In the genomic region with DNA sequence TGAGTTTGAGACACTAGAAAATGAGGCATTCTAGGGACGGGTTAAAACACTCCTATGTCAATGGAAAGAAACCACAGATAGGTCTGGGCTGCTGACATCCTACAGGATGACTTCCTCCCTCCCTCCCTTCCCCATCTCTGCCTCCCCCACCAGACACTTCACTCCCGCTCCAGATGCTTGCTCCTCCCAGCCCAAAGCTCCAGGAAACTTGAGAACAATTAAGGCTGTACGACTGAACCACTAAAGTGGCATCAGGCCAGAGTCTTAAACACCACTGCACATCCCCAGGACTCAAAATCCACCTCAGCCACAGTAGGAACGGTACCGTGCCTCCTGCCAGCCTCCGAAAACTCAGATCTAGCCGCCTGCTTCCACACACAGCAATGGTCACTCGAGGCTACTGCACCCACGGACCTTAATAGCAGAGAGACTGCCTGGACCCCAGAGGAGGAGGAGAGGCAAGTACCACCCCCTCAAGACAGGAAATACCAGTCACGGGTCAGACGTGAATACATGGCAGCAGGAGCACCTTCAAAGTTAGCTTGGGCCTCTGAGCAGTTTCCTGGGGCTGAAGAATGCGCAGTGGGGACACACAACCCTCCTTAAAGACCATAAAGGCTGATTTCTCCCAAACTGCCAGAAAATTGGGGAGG, we compare ENCODE assay signal across 11 mouse cellular contexts. TPM values are rescaled to one million over a fixed set of nuclear protein-coding genes. Genes with fewer than 3 reads are reported as not detected.
DNase-seq lines count a peak whose midpoint lies in the region; ATAC-seq lines count a peak whose summit lies in the region.
"Had no signal": no experiment of that assay in that cellular context is flagged by ENCODE, and none has a peak within 500 bp of the region (broad histone marks: within the 10 kb centered on the region; RNA-seq: fewer than 3 reads in every experiment).

No protein-coding gene starts in this region.

- H3K4me3 ChIP-seq in kidney, embryonic 16.5 days (ENCODE audit: low read length), result peak overlapping the region; percentile 23
- H3K4me3 ChIP-seq in embryonic facial prominence, embryonic 14.5 days (ENCODE audit: low read depth, low read length), result no peak overlapping the region
- H3K4me3 ChIP-seq in intestine, embryonic 15.5 days (replicated peaks), result no peak overlapping the region
- H3K4me3 ChIP-seq in neural tube, embryonic 15.5 days (replicated peaks), result no peak overlapping the region
- no peak overlapping the region for H3K4me3 ChIP-seq in forebrain, embryonic 16.5 days (replicated peaks; ENCODE audit: low read length)
- no peak overlapping the region for H3K4me3 ChIP-seq in midbrain, embryonic 14.5 days (replicated peaks; ENCODE audit: low read depth, low read length)
- H3K4me3 ChIP-seq: forebrain, embryonic 13.5 days had no signal

- peaks cover 20% of the 10 kb centered on the region for H3K36me3 ChIP-seq in kidney, embryonic 16.5 days (ENCODE audit: insufficient read depth, low read length)
- peaks cover 65% of the 10 kb centered on the region for H3K36me3 ChIP-seq in embryonic facial prominence, embryonic 14.5 days (ENCODE audit: control insufficient read depth, insufficient read depth, low read length)
- peaks cover 5% of the 10 kb centered on the region; the same call in 1 of the 2 replicates for H3K36me3 ChIP-seq in intestine, embryonic 15.5 days
- H3K36me3 ChIP-seq in neural tube, embryonic 15.5 days, result peaks cover 47% of the 10 kb centered on the region
- peaks cover 10% of the 10 kb centered on the region for H3K36me3 ChIP-seq in forebrain, embryonic 16.5 days (ENCODE audit: control insufficient read depth, insufficient read depth)
- peaks cover 62% of the 10 kb centered on the region for H3K36me3 ChIP-seq in midbrain, embryonic 14.5 days (ENCODE audit: control insufficient read depth, insufficient read depth, low read length)

- DNase-seq in kidney, adult 11 months, result no peak
- DNase-seq in embryonic facial prominence, embryonic 14.5 days (ENCODE audit: low spot score), result peak; percentile 92
- no peak for DNase-seq in cerebellum, adult 11-12 months
- DNase-seq in midbrain, embryonic 14.5 days, result no peak
- DNase-seq: cerebellum, adult 2 months had no signal

- no peaks in the 10 kb centered on the region for H3K9me3 ChIP-seq in kidney, embryonic 16.5 days (ENCODE audit: low read length)
- H3K9me3 ChIP-seq in embryonic facial prominence, embryonic 14.5 days (ENCODE audit: control insufficient read depth, low read length), result no peaks in the 10 kb centered on the region
- H3K9me3 ChIP-seq in intestine, embryonic 15.5 days, result no peaks in the 10 kb centered on the region
- no peaks in the 10 kb centered on the region for H3K9me3 ChIP-seq in neural tube, embryonic 15.5 days (replicated peaks)
- no peaks in the 10 kb centered on the region for H3K9me3 ChIP-seq in forebrain, embryonic 16.5 days (ENCODE audit: control insufficient read depth, low read length)
- no peaks in the 10 kb centered on the region for H3K9me3 ChIP-seq in midbrain, embryonic 14.5 days (ENCODE audit: control insufficient read depth, low read length)
- H3K9me3 ChIP-seq: forebrain, embryonic 13.5 days had no signal

- H3K27me3 ChIP-seq in kidney, embryonic 16.5 days (ENCODE audit: insufficient read depth, low read length), result no peaks in the 10 kb centered on the region
- no peaks in the 10 kb centered on the region for H3K27me3 ChIP-seq in embryonic facial prominence, embryonic 14.5 days (replicated peaks; ENCODE audit: control insufficient read depth, insufficient read depth, low read length)
- no peaks in the 10 kb centered on the region for H3K27me3 ChIP-seq in intestine, embryonic 15.5 days (replicated peaks)
- H3K27me3 ChIP-seq in neural tube, embryonic 15.5 days (replicated peaks), result no peaks in the 10 kb centered on the region
- H3K27me3 ChIP-seq in forebrain, embryonic 16.5 days (replicated peaks; ENCODE audit: control insufficient read depth, insufficient read depth, low read length), result no peaks in the 10 kb centered on the region
- no peaks in the 10 kb centered on the region for H3K27me3 ChIP-seq in midbrain, embryonic 14.5 days (ENCODE audit: control insufficient read depth, insufficient read depth, low read length)
- H3K27me3 ChIP-seq: forebrain, embryonic 13.5 days had no signal

- WGBS in kidney, embryonic 16.5 days, result 16% methylated on average over 12 of the region's 12 CpGs
- WGBS in embryonic facial prominence, embryonic 14.5 days, result 18% methylated on average over 12 of the region's 12 CpGs
- 34% methylated on average over 12 of the region's 12 CpGs for WGBS in intestine, embryonic 15.5 days
- 40% methylated on average over 12 of the region's 12 CpGs for WGBS in neural tube, embryonic 15.5 days
- WGBS in forebrain, embryonic 16.5 days, result 71% methylated on average over 12 of the region's 12 CpGs
- 72% methylated on average over 12 of the region's 12 CpGs for WGBS in midbrain, embryonic 14.5 days

- H3K9ac ChIP-seq in kidney, embryonic 16.5 days (replicated peaks; ENCODE audit: low read length), result peak overlapping the region; percentile 29; the same call in 1 of the 2 replicates
- H3K9ac ChIP-seq in embryonic facial prominence, embryonic 14.5 days (ENCODE audit: low read depth, low read length), result peak overlapping the region; percentile 36; the same call in 1 of the 2 replicates
- H3K9ac ChIP-seq in intestine, embryonic 15.5 days, result peak overlapping the region; percentile 12; the same call in 1 of the 2 replicates
- no peak overlapping the region for H3K9ac ChIP-seq in neural tube, embryonic 15.5 days (replicated peaks)
- H3K9ac ChIP-seq in forebrain, embryonic 16.5 days (replicated peaks; ENCODE audit: low read depth, low read length), result no peak overlapping the region
- H3K9ac ChIP-seq in midbrain, embryonic 14.5 days (replicated peaks; ENCODE audit: low read length), result no peak overlapping the region
- H3K9ac ChIP-seq: forebrain, embryonic 13.5 days had no signal

- H3K4me2 ChIP-seq in kidney, embryonic 16.5 days (replicated peaks; ENCODE audit: low read depth, low read length), result peak overlapping the region; percentile 38
- peak overlapping the region; percentile 19 for H3K4me2 ChIP-seq in embryonic facial prominence, embryonic 14.5 days (ENCODE audit: low read depth, low read length)
- peak overlapping the region; percentile 25; the same call in 1 of the 2 replicates for H3K4me2 ChIP-seq in intestine, embryonic 15.5 days (replicated peaks)
- no peak overlapping the region for H3K4me2 ChIP-seq in neural tube, embryonic 15.5 days
- no peak overlapping the region for H3K4me2 ChIP-seq in forebrain, embryonic 16.5 days (ENCODE audit: low read length)
- H3K4me2 ChIP-seq in midbrain, embryonic 14.5 days (ENCODE audit: low read length), result no peak overlapping the region
- H3K4me2 ChIP-seq: forebrain, embryonic 13.5 days had no signal

- peaks cover 25% of the 10 kb centered on the region for H3K4me1 ChIP-seq in kidney, embryonic 16.5 days (ENCODE audit: insufficient read depth, low read length)
- H3K4me1 ChIP-seq in embryonic facial prominence, embryonic 14.5 days (ENCODE audit: control insufficient read depth, insufficient read depth, low read length), result peaks cover 23% of the 10 kb centered on the region
- H3K4me1 ChIP-seq in intestine, embryonic 15.5 days (replicated peaks), result peaks cover 17% of the 10 kb centered on the region
- H3K4me1 ChIP-seq in neural tube, embryonic 15.5 days, result peaks cover 8% of the 10 kb centered on the region; the same call in 1 of the 2 replicates
- H3K4me1 ChIP-seq in forebrain, embryonic 16.5 days (replicated peaks; ENCODE audit: control insufficient read depth, insufficient read depth, low read length), result no peaks in the 10 kb centered on the region
- H3K4me1 ChIP-seq in midbrain, embryonic 14.5 days (ENCODE audit: control insufficient read depth, insufficient read depth, low read length), result no peaks in the 10 kb centered on the region
- H3K4me1 ChIP-seq: forebrain, embryonic 13.5 days had no signal

- peak overlapping the region; percentile 84 for H3K27ac ChIP-seq in kidney, embryonic 16.5 days (ENCODE audit: low read length)
- peak overlapping the region; percentile 72 for H3K27ac ChIP-seq in embryonic facial prominence, embryonic 14.5 days (replicated peaks; ENCODE audit: low read depth, low read length)
- H3K27ac ChIP-seq in intestine, embryonic 15.5 days, result peak overlapping the region; percentile 68
- peak overlapping the region; percentile 33; the same call in 1 of the 2 replicates for H3K27ac ChIP-seq in neural tube, embryonic 15.5 days (replicated peaks)
- no peak overlapping the region for H3K27ac ChIP-seq in forebrain, embryonic 16.5 days (ENCODE audit: low read length)
- no peak overlapping the region for H3K27ac ChIP-seq in midbrain, embryonic 14.5 days (replicated peaks; ENCODE audit: low read depth, low read length)
- H3K27ac ChIP-seq: forebrain, embryonic 13.5 days had no signal

- peak; percentile 77 for ATAC-seq in kidney, embryonic 16.5 days (ENCODE audit: low FRiP score, low TSS enrichment)
- peak; percentile 75 for ATAC-seq in embryonic facial prominence, embryonic 14.5 days (ENCODE audit: low read depth)
- ATAC-seq in intestine, embryonic 15.5 days, result peak; percentile 46
- ATAC-seq in neural tube, embryonic 15.5 days (ENCODE audit: low FRiP score), result no peak
- ATAC-seq in forebrain, embryonic 16.5 days, result no peak
- ATAC-seq in midbrain, embryonic 14.5 days (ENCODE audit: low FRiP score, low TSS enrichment), result no peak
- ATAC-seq: forebrain, embryonic 13.5 days had no signal

RNA-seq across cellular contexts. Expression of a gene that starts 35.1 kb away (rescaled TPM):
- polyA plus RNA-seq in kidney, embryonic 16.5 days (2015; fragmentation: Nextera tagmentation; extraction: Ambion mirVana), result 32.1 and 33.6 TPM in 2 replicates
- polyA plus RNA-seq in embryonic facial prominence, embryonic 14.5 days (2014; fragmentation: Nextera tagmentation; extraction: Ambion mirVana), result 66.0 and 67.5 TPM in 2 replicates
- 37.5 and 38.9 TPM in 2 replicates for polyA plus RNA-seq in intestine, embryonic 15.5 days (2015; fragmentation: Nextera tagmentation; extraction: Ambion mirVana)
- polyA plus RNA-seq in neural tube, embryonic 15.5 days (2015; fragmentation: Nextera tagmentation; extraction: Ambion mirVana), result 10.1 and 12.6 TPM in 2 replicates
- polyA plus RNA-seq in forebrain, embryonic 16.5 days (2015; fragmentation: Nextera tagmentation; extraction: Ambion mirVana), result 11.9 TPM in 2 replicates
- 9.2 and 13.4 TPM in 2 replicates for polyA plus RNA-seq in midbrain, embryonic 14.5 days (2014; fragmentation: Nextera tagmentation; extraction: Ambion mirVana)

RNA-seq across cellular contexts. Expression of a gene that starts 58.7 kb away (rescaled TPM):
- polyA plus RNA-seq in kidney, embryonic 16.5 days (2015; fragmentation: Nextera tagmentation; extraction: Ambion mirVana), result 18.2 and 21.0 TPM in 2 replicates
- 0.31 and 0.38 TPM in 2 replicates for polyA plus RNA-seq in embryonic facial prominence, embryonic 14.5 days (2014; fragmentation: Nextera tagmentation; extraction: Ambion mirVana)
- 0.40 and 0.51 TPM in 2 replicates for polyA plus RNA-seq in intestine, embryonic 15.5 days (2015; fragmentation: Nextera tagmentation; extraction: Ambion mirVana)
- polyA plus RNA-seq in neural tube, embryonic 15.5 days (2015; fragmentation: Nextera tagmentation; extraction: Ambion mirVana), result not detected in 2 replicates
- polyA plus RNA-seq in forebrain, embryonic 16.5 days (2015; fragmentation: Nextera tagmentation; extraction: Ambion mirVana), result not detected in 2 replicates
- polyA plus RNA-seq in midbrain, embryonic 14.5 days (2014; fragmentation: Nextera tagmentation; extraction: Ambion mirVana), result not detected in 2 replicates
- polyA plus RNA-seq: forebrain, embryonic 13.5 days; neural tube, embryonic 14.5 days had no signal

Comparison
In these comparisons a context has a peak if more than half of its experiments do, and no peak if none do; other contexts are left out.
1. ATAC-seq: peak in kidney, embryonic 16.5 days (single experiment), embryonic facial prominence, embryonic 14.5 days (single experiment) and intestine, embryonic 15.5 days (single experiment); none in neural tube, embryonic 15.5 days (single experiment), forebrain, embryonic 16.5 days (single experiment) and midbrain, embryonic 14.5 days (single experiment).
2. H3K27ac ChIP-seq: peak in kidney, embryonic 16.5 days (single experiment), embryonic facial prominence, embryonic 14.5 days (single experiment), intestine, embryonic 15.5 days (single experiment) and neural tube, embryonic 15.5 days (single experiment); none in forebrain, embryonic 16.5 days (single experiment) and midbrain, embryonic 14.5 days (single experiment).
3. H3K4me2 ChIP-seq: peak in kidney, embryonic 16.5 days (single experiment), embryonic facial prominence, embryonic 14.5 days (single experiment) and intestine, embryonic 15.5 days (single experiment); none in neural tube, embryonic 15.5 days (single experiment), forebrain, embryonic 16.5 days (single experiment) and midbrain, embryonic 14.5 days (single experiment).
4. H3K9ac ChIP-seq: peak in kidney, embryonic 16.5 days (single experiment), embryonic facial prominence, embryonic 14.5 days (single experiment) and intestine, embryonic 15.5 days (single experiment); none in neural tube, embryonic 15.5 days (single experiment), forebrain, embryonic 16.5 days (single experiment) and midbrain, embryonic 14.5 days (single experiment).
5. RNA of a gene that starts 58.7 kb away (polyA plus RNA-seq): 18.2 to 21.0 TPM in kidney, embryonic 16.5 days; 0.40 to 0.51 TPM in intestine, embryonic 15.5 days, 0.31 to 0.38 TPM in embryonic facial prominence, embryonic 14.5 days, not detected in midbrain, embryonic 14.5 days, not detected in neural tube, embryonic 15.5 days and not detected in forebrain, embryonic 16.5 days; every median in the first group is over 10 times any median in the second.